Mouse (Mus musculus): ENCODE measurements around the gene Sipa1l1. TPM values are rescaled to one million over a fixed set of nuclear protein-coding genes. Genes with fewer than 3 reads are reported as not detected.

The Sipa1l1 gene
- polyA plus RNA-seq, 2 experiments, result 2.6 to 2.7 TPM

DNA sequence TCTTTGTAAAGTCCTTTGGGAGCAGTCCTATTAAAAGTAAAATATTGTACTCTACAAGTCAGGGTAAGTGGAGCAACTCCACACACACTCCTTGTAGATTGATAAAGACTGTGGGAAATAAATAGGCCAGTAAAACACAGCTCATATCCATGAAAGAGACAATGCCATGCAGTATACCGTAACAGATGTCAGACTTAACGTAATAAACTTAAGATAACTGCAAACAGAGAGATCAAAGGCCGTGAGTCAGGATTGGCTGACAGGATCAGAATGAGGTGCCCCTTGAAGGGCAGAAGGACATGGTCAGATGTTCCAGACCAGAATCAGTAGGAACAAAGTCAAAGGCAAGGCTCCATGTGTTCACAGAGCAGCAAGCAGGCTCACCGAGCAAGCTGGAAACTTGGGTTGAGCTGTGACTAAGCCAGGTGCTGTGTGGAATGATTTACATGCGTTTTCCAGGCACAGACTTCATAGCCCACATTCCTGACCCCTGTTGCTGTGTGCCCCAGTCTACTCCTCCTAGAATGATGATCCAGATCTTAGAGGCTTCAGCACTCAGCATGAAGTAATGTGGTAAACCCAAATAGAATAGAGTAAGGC is 196.3 kb downstream of the Sipa1l1 start:
- 70% methylated on average over 5 of the region's 5 CpGs for WGBS (ENCODE audit: insufficient replicate concordance)
- ATAC-seq (ENCODE audit: insufficient read depth) (no peak), DNase-seq (ENCODE audit: low read depth in 3 of 3, low spot score in 3 of 3) (no peak)
- TF ChIP-seq EP300 (IDR thresholded peaks at IDR 0.05; ENCODE audit: low read depth) (no peak), CTCF (IDR thresholded peaks at IDR 0.05; ENCODE audit: low read depth) (no peak)
- Histone ChIP-seq H3K27ac (no peak overlapping the region), H3K4me3 (ENCODE audit: insufficient read depth in 1 of 2, low read depth in 2 of 2, low read length in 2 of 2) (no peak overlapping the region), H3K9me3 (ENCODE audit: control insufficient read depth, low read length) (no peaks in the 10 kb centered on the region), H3K4me1 (replicated peaks; ENCODE audit: control insufficient read depth in 2 of 2, insufficient read depth in 2 of 2, low read length in 1 of 2) (no peaks in the 10 kb centered on the region), H3K27me3 (ENCODE audit: control insufficient read depth, insufficient read depth, low read length) (no peaks in the 10 kb centered on the region), H3K4me2 (ENCODE audit: low read depth) (no peak overlapping the region), H3K36me3 (replicated peaks; ENCODE audit: control insufficient read depth, insufficient read depth, low read depth) (no peaks in the 10 kb centered on the region), H3K9ac (replicated peaks) (no peak overlapping the region)

DNA sequence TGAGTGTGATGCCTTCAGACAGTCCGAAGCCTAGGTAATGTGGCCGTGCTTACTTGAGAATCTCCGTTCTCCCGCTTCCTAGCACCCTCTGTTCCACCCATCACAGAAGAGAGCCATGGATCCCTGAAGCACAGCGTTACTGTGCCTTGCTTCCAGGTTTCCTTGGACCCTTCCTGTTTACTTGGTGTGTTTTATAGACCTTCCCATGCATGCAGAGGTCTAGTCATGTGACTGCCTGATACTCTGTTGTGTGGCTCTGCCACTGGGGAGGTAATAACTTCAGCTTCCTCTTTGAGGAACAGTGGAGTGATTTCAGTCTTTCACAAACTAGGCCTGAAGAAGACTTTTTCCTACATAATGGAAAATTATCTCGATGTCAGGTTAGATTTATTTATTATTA is 197.6 kb downstream of the Sipa1l1 start:
- no peaks in the 10 kb centered on the region for H3K27me3 ChIP-seq (ENCODE audit: control insufficient read depth, insufficient read depth, low read length)
- no peaks in the 10 kb centered on the region for H3K4me1 ChIP-seq (replicated peaks; ENCODE audit: control insufficient read depth in 2 of 2, insufficient read depth in 2 of 2, low read length in 1 of 2)
- WGBS (ENCODE audit: insufficient replicate concordance), result 69% methylated on average over 6 of the region's 6 CpGs
- no peak overlapping the region for H3K27ac ChIP-seq
- H3K36me3 ChIP-seq (replicated peaks; ENCODE audit: control insufficient read depth, insufficient read depth, low read depth), result no peaks in the 10 kb centered on the region
- no peak for DNase-seq (ENCODE audit: low read depth in 3 of 3, low spot score in 3 of 3)
- no peak overlapping the region for H3K9ac ChIP-seq (replicated peaks)
- no peaks in the 10 kb centered on the region for H3K9me3 ChIP-seq (ENCODE audit: control insufficient read depth, low read length)
- ATAC-seq (ENCODE audit: insufficient read depth), result no peak
- H3K4me2 ChIP-seq (ENCODE audit: low read depth), result no peak overlapping the region
- no peak for TF ChIP-seq EP300 (IDR thresholded peaks at IDR 0.05; ENCODE audit: low read depth)
- no peak for TF ChIP-seq CTCF (IDR thresholded peaks at IDR 0.05; ENCODE audit: low read depth)
- no peak overlapping the region for H3K4me3 ChIP-seq (ENCODE audit: insufficient read depth in 1 of 2, low read depth in 2 of 2, low read length in 2 of 2)

DNA sequence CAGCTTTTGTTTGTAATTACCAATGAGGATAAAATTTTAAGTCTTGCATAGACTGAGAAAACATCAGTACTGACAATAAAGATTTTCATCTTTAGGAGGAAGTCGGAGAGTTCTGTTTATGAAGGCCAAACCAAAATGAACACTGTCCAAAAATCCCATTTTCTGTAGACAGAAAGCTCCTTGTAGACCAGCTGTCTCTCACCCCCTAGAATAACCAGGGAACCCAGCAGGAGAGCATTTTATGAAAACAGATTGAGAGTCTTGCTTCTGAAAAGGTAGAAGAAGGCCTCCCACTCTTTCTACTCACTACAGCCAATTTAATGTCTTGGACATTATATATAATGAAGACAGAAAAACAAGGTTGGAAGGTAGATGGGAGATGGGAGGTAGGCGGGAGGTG is 198.2 kb downstream of the Sipa1l1 start:
- WGBS (ENCODE audit: insufficient replicate concordance), result 70% methylated on average over 2 of the region's 2 CpGs
- ATAC-seq (ENCODE audit: insufficient read depth), result no peak
- H3K4me2 ChIP-seq (ENCODE audit: low read depth), result no peak overlapping the region
- H3K27ac ChIP-seq, result no peak overlapping the region
- no peak for TF ChIP-seq CTCF (IDR thresholded peaks at IDR 0.05; ENCODE audit: low read depth)
- no peak for TF ChIP-seq EP300 (IDR thresholded peaks at IDR 0.05; ENCODE audit: low read depth)
- H3K4me3 ChIP-seq (ENCODE audit: insufficient read depth in 1 of 2, low read depth in 2 of 2, low read length in 2 of 2), result no peak overlapping the region
- H3K9me3 ChIP-seq (ENCODE audit: control insufficient read depth, low read length), result no peaks in the 10 kb centered on the region
- no peaks in the 10 kb centered on the region for H3K36me3 ChIP-seq (replicated peaks; ENCODE audit: control insufficient read depth, insufficient read depth, low read depth)
- no peaks in the 10 kb centered on the region for H3K27me3 ChIP-seq (ENCODE audit: control insufficient read depth, insufficient read depth, low read length)
- DNase-seq (ENCODE audit: low read depth in 3 of 3, low spot score in 3 of 3), result no peak
- no peak overlapping the region for H3K9ac ChIP-seq (replicated peaks)
- no peaks in the 10 kb centered on the region for H3K4me1 ChIP-seq (replicated peaks; ENCODE audit: control insufficient read depth in 2 of 2, insufficient read depth in 2 of 2, low read length in 1 of 2)

GRCm38 (mm10) chr12:82367986-82368385 is 198.9 kb downstream of the Sipa1l1 start:
- Histone ChIP-seq H3K9me3 (ENCODE audit: control insufficient read depth, low read length) (no peaks in the 10 kb centered on the region), H3K4me2 (ENCODE audit: low read depth) (no peak overlapping the region), H3K36me3 (replicated peaks; ENCODE audit: control insufficient read depth, insufficient read depth, low read depth) (no peaks in the 10 kb centered on the region), H3K9ac (replicated peaks) (no peak overlapping the region), H3K27ac (no peak overlapping the region), H3K4me3 (ENCODE audit: insufficient read depth in 1 of 2, low read depth in 2 of 2, low read length in 2 of 2) (no peak overlapping the region), H3K27me3 (ENCODE audit: control insufficient read depth, insufficient read depth, low read length) (no peaks in the 10 kb centered on the region), H3K4me1 (replicated peaks; ENCODE audit: control insufficient read depth in 2 of 2, insufficient read depth in 2 of 2, low read length in 1 of 2) (no peaks in the 10 kb centered on the region)
- ATAC-seq (ENCODE audit: insufficient read depth) (no peak), DNase-seq (ENCODE audit: low read depth in 3 of 3, low spot score in 3 of 3) (no peak)
- 71% methylated on average over 3 of the region's 3 CpGs for WGBS (ENCODE audit: insufficient replicate concordance)
- TF ChIP-seq EP300 (IDR thresholded peaks at IDR 0.05; ENCODE audit: low read depth), result no peak
- no peak for TF ChIP-seq CTCF (IDR thresholded peaks at IDR 0.05; ENCODE audit: low read depth)

DNA sequence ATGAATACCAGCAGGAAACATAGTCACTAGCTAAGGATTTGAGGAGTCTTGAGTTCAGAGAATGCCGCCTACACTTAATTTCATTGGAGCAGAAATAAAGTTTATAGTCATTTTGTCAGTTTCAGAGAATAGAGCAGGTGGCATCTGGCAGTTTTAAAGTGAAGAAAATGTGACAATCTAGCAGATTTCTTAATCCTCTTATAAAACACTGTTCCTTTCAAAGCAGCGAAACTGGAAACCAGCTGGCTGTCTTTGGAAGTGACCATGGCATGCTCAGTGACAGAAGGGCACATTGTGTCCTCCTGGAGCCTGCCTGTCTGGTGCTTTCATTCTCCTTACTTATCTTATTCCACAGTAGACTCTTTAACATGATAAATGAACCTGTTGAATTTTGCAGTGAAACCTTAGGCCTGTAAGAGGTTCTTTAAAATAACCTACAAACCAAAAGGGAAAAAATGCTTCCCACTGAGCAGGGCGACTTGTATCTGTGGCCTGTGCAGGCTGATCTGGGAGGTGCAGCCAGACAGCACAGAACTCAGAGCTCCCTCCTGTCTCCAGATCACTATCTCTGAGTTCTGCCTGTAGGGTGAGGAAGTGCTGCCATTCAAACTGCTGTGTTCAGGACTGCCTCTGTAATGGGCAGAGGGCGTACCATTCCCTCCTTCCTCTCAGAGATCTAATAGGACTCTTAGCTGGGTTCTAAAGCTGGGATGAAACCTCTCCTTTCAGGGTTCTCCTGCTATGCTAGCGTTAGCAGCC is 200.5 kb downstream of the Sipa1l1 start:
- ATAC-seq (ENCODE audit: insufficient read depth), result no peak
- Histone ChIP-seq H3K4me2 (ENCODE audit: low read depth) (no peak overlapping the region), H3K36me3 (replicated peaks; ENCODE audit: control insufficient read depth, insufficient read depth, low read depth) (no peaks in the 10 kb centered on the region), H3K27me3 (ENCODE audit: control insufficient read depth, insufficient read depth, low read length) (no peaks in the 10 kb centered on the region), H3K27ac (no peak overlapping the region), H3K9me3 (ENCODE audit: control insufficient read depth, low read length) (no peaks in the 10 kb centered on the region), H3K9ac (replicated peaks) (no peak overlapping the region), H3K4me3 (ENCODE audit: insufficient read depth in 1 of 2, low read depth in 2 of 2, low read length in 2 of 2) (no peak overlapping the region), H3K4me1 (replicated peaks; ENCODE audit: control insufficient read depth in 2 of 2, insufficient read depth in 2 of 2, low read length in 1 of 2) (no peaks in the 10 kb centered on the region)
- TF ChIP-seq CTCF (IDR thresholded peaks at IDR 0.05; ENCODE audit: low read depth) (no peak), EP300 (IDR thresholded peaks at IDR 0.05; ENCODE audit: low read depth) (no peak)
- DNase-seq (ENCODE audit: low read depth in 3 of 3, low spot score in 3 of 3), result no peak
- 57% methylated on average over 5 of the region's 5 CpGs for WGBS (ENCODE audit: insufficient replicate concordance)
